Comparison of ENCODE assay signal across 8 mouse cellular contexts in genomic region chr19:8988346-8989065, GRCm38 (mm10). TPM values are rescaled to one million over a fixed set of nuclear protein-coding genes. Genes with fewer than 3 reads are reported as not detected.
DNase-seq lines count a peak whose midpoint lies in the region; ATAC-seq and TF ChIP-seq lines count a peak whose summit lies in the region.

No protein-coding gene starts in this region.

- H3K4me2 ChIP-seq in heart, embryonic 11.5 days = peak overlapping the region; percentile 76
- H3K4me2 ChIP-seq in midbrain, embryonic 12.5 days (replicated peaks) = peak overlapping the region; percentile 95

- H3K4me3 ChIP-seq in heart, embryonic 11.5 days (ENCODE audit: low read depth, low read length) = peak overlapping the region; percentile 70
- H3K4me3 ChIP-seq in cortical plate, adult 2 months (ENCODE audit: insufficient read depth, low read length) = peak overlapping the region; percentile 48; the same call in 1 of the 2 replicates
- peak overlapping the region; percentile 53 for H3K4me3 ChIP-seq in midbrain, embryonic 12.5 days

- DNase-seq in heart, adult 18-20 months = no peak
- DNase-seq in induced T-regulatory cell, adult 2 months (ENCODE audit: low read depth) = peak; percentile 43
- DNase-seq in yolk sac, embryonic 10.5 days (ENCODE audit: low spot score) = no peak
- DNase-seq in gastrocnemius, postnatal 25 days = no peak

- TF ChIP-seq POLR2A in cortical plate, adult 2 months (IDR thresholded peaks at IDR 0.05; ENCODE audit: extremely low read depth, insufficient read depth, low read length) = no peak

- peaks cover 61% of the 10 kb centered on the region for H3K4me1 ChIP-seq in heart, embryonic 11.5 days (ENCODE audit: control insufficient read depth, insufficient read depth, low read length)
- H3K4me1 ChIP-seq in cortical plate, adult 2 months (ENCODE audit: control insufficient read depth, insufficient read depth, low read length) = peaks cover 8% of the 10 kb centered on the region
- peaks cover 47% of the 10 kb centered on the region for H3K4me1 ChIP-seq in midbrain, embryonic 12.5 days

- no peak for TF ChIP-seq CTCF in cortical plate, adult 2 months (IDR thresholded peaks at IDR 0.05; ENCODE audit: extremely low read depth, insufficient read depth, low read length)

- WGBS in heart, embryonic 11.5 days (ENCODE audit: insufficient replicate concordance) = 15% methylated on average over 15 of the region's 15 CpGs
- WGBS in midbrain, embryonic 12.5 days = 13% methylated on average over 15 of the region's 15 CpGs

- H3K27me3 ChIP-seq in heart, embryonic 11.5 days (ENCODE audit: control insufficient read depth, insufficient read depth, low read length) = no peaks in the 10 kb centered on the region
- H3K27me3 ChIP-seq in midbrain, embryonic 12.5 days = peaks cover 53% of the 10 kb centered on the region

- no peaks in the 10 kb centered on the region for H3K9me3 ChIP-seq in heart, embryonic 11.5 days (replicated peaks; ENCODE audit: control insufficient read depth, low read length)
- no peaks in the 10 kb centered on the region for H3K9me3 ChIP-seq in midbrain, embryonic 12.5 days

- ATAC-seq in heart, embryonic 11.5 days (replicated peaks; ENCODE audit: insufficient number of reproducible peaks, low FRiP score, low TSS enrichment) = no peak
- no peak for ATAC-seq in midbrain, embryonic 12.5 days (ENCODE audit: low FRiP score, low read depth)
- ATAC-seq in inflammation-experienced regulatory T-cells, adult 6 months = no peak

- peak overlapping the region; percentile 86 for H3K9ac ChIP-seq in heart, embryonic 11.5 days (ENCODE audit: low read depth, low read length)
- H3K9ac ChIP-seq in midbrain, embryonic 12.5 days (replicated peaks) = no peak overlapping the region

- H3K27ac ChIP-seq in heart, embryonic 11.5 days (ENCODE audit: low read depth, low read length) = peak overlapping the region; percentile 90
- H3K27ac ChIP-seq in cortical plate, adult 2 months (ENCODE audit: insufficient read depth, low read length) = no peak overlapping the region
- no peak overlapping the region for H3K27ac ChIP-seq in midbrain, embryonic 12.5 days (replicated peaks)

- H3K36me3 ChIP-seq in heart, embryonic 11.5 days (ENCODE audit: control insufficient read depth, insufficient read depth, low read length) = no peaks in the 10 kb centered on the region
- H3K36me3 ChIP-seq in midbrain, embryonic 12.5 days = no peaks in the 10 kb centered on the region

RNA-seq across cellular contexts. Expression of gene Ahnak, which starts 0.6 kb away (rescaled TPM):
- 15.1 and 17.4 TPM in 2 replicates for polyA plus RNA-seq in heart, embryonic 11.5 days (2014; fragmentation: Nextera tagmentation; extraction: Ambion mirVana)
- total RNA-seq in heart, adult 18-20 months (2021) = 100 to 1,000 TPM; 341 to 356 TPM
- polyA plus RNA-seq in cortical plate, adult 2 months (2012; rRNA removed) = 6.7 and 7.7 TPM in 2 replicates
- polyA plus RNA-seq in midbrain, embryonic 12.5 days (2016; fragmentation: Nextera tagmentation; extraction: Ambion mirVana) = 7.6 and 12.2 TPM in 2 replicates
- polyA plus RNA-seq in inflammation-experienced regulatory T-cells, adult 6 months (2017; shearing (Covaris generic)) = 10 to 100 TPM; 42.4 to 81.3 (median 54.5) TPM
- 100 to 1,000 TPM; 183 to 204 TPM for total RNA-seq in gastrocnemius, postnatal 25 days (2021)

RNA-seq across cellular contexts. Expression of gene Eef1g, which starts 21.7 kb away (rescaled TPM):
- 344 TPM in 2 replicates for polyA plus RNA-seq in heart, embryonic 11.5 days (2014; fragmentation: Nextera tagmentation; extraction: Ambion mirVana)
- 100 to 1,000 TPM; 239 to 257 TPM for total RNA-seq in heart, adult 18-20 months (2021)
- 286 and 289 TPM in 2 replicates for polyA plus RNA-seq in cortical plate, adult 2 months (2012; rRNA removed)
- 338 and 351 TPM in 2 replicates for polyA plus RNA-seq in midbrain, embryonic 12.5 days (2016; fragmentation: Nextera tagmentation; extraction: Ambion mirVana)
- polyA plus RNA-seq in inflammation-experienced regulatory T-cells, adult 6 months (2017; shearing (Covaris generic)) = 100 to 1,000 TPM; 465 to 725 (median 677) TPM
- total RNA-seq in gastrocnemius, postnatal 25 days (2021) = 100 to 1,000 TPM; 464 to 492 TPM

RNA-seq across cellular contexts. Expression of gene Tut1, which starts 34.9 kb away (rescaled TPM):
- 17.1 and 19.8 TPM in 2 replicates for polyA plus RNA-seq in heart, embryonic 11.5 days (2014; fragmentation: Nextera tagmentation; extraction: Ambion mirVana)
- 1 to 10 TPM; 8.2 to 9.5 TPM for total RNA-seq in heart, adult 18-20 months (2021)
- polyA plus RNA-seq in cortical plate, adult 2 months (2012; rRNA removed) = 20.0 and 22.8 TPM in 2 replicates
- polyA plus RNA-seq in midbrain, embryonic 12.5 days (2016; fragmentation: Nextera tagmentation; extraction: Ambion mirVana) = 34.0 and 34.2 TPM in 2 replicates
- polyA plus RNA-seq in inflammation-experienced regulatory T-cells, adult 6 months (2017; shearing (Covaris generic)) = 10 to 100 TPM; 17.6 to 38.3 (median 35.3) TPM
- 1 to 10 TPM; 5.7 to 7.2 TPM for total RNA-seq in gastrocnemius, postnatal 25 days (2021)

RNA-seq across cellular contexts. Expression of gene Mta2, which starts 46.8 kb away (rescaled TPM):
- polyA plus RNA-seq in heart, embryonic 11.5 days (2014; fragmentation: Nextera tagmentation; extraction: Ambion mirVana) = 30.0 and 39.9 TPM in 2 replicates
- total RNA-seq in heart, adult 18-20 months (2021) = 10 to 100 TPM; 28.8 to 30.1 TPM
- 24.6 and 25.2 TPM in 2 replicates for polyA plus RNA-seq in cortical plate, adult 2 months (2012; rRNA removed)
- polyA plus RNA-seq in midbrain, embryonic 12.5 days (2016; fragmentation: Nextera tagmentation; extraction: Ambion mirVana) = 189 and 192 TPM in 2 replicates
- 10 to 100 TPM; 78.8 to 96.7 (median 81.2) TPM for polyA plus RNA-seq in inflammation-experienced regulatory T-cells, adult 6 months (2017; shearing (Covaris generic))
- total RNA-seq in gastrocnemius, postnatal 25 days (2021) = 10 to 100 TPM; 19.5 to 21.9 TPM

RNA-seq across cellular contexts. Expression of gene Eml3, which starts 59.2 kb away (rescaled TPM):
- 8.1 and 8.5 TPM in 2 replicates for polyA plus RNA-seq in heart, embryonic 11.5 days (2014; fragmentation: Nextera tagmentation; extraction: Ambion mirVana)
- 1 to 10 TPM; 5.7 to 7.6 TPM for total RNA-seq in heart, adult 18-20 months (2021)
- 12.8 and 13.2 TPM in 2 replicates for polyA plus RNA-seq in cortical plate, adult 2 months (2012; rRNA removed)
- 14.9 and 15.8 TPM in 2 replicates for polyA plus RNA-seq in midbrain, embryonic 12.5 days (2016; fragmentation: Nextera tagmentation; extraction: Ambion mirVana)
- 10 to 100 TPM; 20.3 to 25.7 (median 20.4) TPM for polyA plus RNA-seq in inflammation-experienced regulatory T-cells, adult 6 months (2017; shearing (Covaris generic))
- 1 to 10 TPM; 6.0 to 7.2 TPM for total RNA-seq in gastrocnemius, postnatal 25 days (2021)
